ENCODE assay signal across 24 mouse cellular contexts in the genomic region with DNA sequence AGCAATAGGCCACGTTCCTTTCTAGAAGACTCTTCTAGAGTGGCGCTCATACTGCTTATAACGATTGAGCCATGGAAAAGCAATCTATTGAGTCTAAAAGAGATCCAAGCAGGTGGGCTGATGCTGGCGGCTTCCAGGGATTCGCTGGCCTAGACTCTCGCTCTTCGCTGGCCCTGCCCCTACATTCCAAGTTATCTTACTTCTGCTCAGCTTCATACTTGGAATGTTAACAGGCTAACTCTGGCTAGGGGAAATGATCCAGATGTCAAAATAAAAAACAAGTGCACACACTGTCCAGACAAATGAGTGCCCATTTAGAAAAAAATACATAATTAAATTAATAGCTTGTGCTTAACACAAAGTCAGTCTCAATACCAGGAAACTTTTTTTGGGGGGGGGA.
A peak's percentile ranks its signal among the peaks of the same experiment; 100 is the strongest.
DNase-seq lines count a peak whose midpoint lies in the region; ATAC-seq lines count a peak whose summit lies in the region.
"Had no signal": no experiment of that assay in that cellular context is flagged by ENCODE, and none has a peak within 500 bp of the region (broad histone marks: within the 10 kb centered on the region; RNA-seq: fewer than 3 reads in every experiment).

No protein-coding gene starts in this region.

- peak; percentile 9 for DNase-seq in embryo, embryonic 11 days
- no peak for DNase-seq in embryo, embryonic 9.5 days (ENCODE audit: extremely low spot score)
- DNase-seq in intestine, embryonic 14.5 days (ENCODE audit: low spot score): no peak
- peak; percentile 6 for DNase-seq in yolk sac, embryonic 10.5 days (ENCODE audit: low spot score)
- no peak for DNase-seq in cerebellum, postnatal 36 days
- DNase-seq: adrenal gland, adult 2 months; adrenal gland, postnatal 14 days; cerebellum, adult 11-12 months; cerebellum, adult 8-10 months; cerebellum, postnatal 10 days; gastrocnemius, postnatal 10 days; gastrocnemius, postnatal 36 days; kidney, adult 18-20 months had no signal

- WGBS in intestine, embryonic 14.5 days: 80% methylated on average over 7 of the region's 7 CpGs
- 74% methylated on average over 7 of the region's 7 CpGs for WGBS in intestine, embryonic 15.5 days

- H3K9ac ChIP-seq in intestine, embryonic 14.5 days (ENCODE audit: low read length): no peak overlapping the region
- no peak overlapping the region for H3K9ac ChIP-seq in intestine, embryonic 15.5 days
- H3K9ac ChIP-seq: embryonic facial prominence, embryonic 13.5 days; forebrain, embryonic 12.5 days; forebrain, embryonic 15.5 days; hindbrain, embryonic 12.5 days; hindbrain, embryonic 15.5 days had no signal

- no peak overlapping the region for H3K4me3 ChIP-seq in intestine, embryonic 14.5 days (ENCODE audit: low read depth, low read length)
- H3K4me3 ChIP-seq in intestine, embryonic 15.5 days (replicated peaks): no peak overlapping the region
- H3K4me3 ChIP-seq: embryonic facial prominence, embryonic 10.5 days; embryonic facial prominence, embryonic 13.5 days; erythroblast, embryonic 14.5 days; forebrain, embryonic 12.5 days; forebrain, embryonic 15.5 days; hindbrain, embryonic 12.5 days; hindbrain, embryonic 15.5 days had no signal

- no peak overlapping the region for H3K4me2 ChIP-seq in intestine, embryonic 14.5 days (ENCODE audit: low read length)
- no peak overlapping the region for H3K4me2 ChIP-seq in intestine, embryonic 15.5 days (replicated peaks)
- H3K4me2 ChIP-seq: embryonic facial prominence, embryonic 13.5 days; forebrain, embryonic 12.5 days; forebrain, embryonic 15.5 days; heart, embryonic 11.5 days; hindbrain, embryonic 12.5 days; hindbrain, embryonic 15.5 days had no signal

- H3K36me3 ChIP-seq in intestine, embryonic 14.5 days (ENCODE audit: control insufficient read depth, insufficient read depth, low read length): no peaks in the 10 kb centered on the region
- no peaks in the 10 kb centered on the region for H3K36me3 ChIP-seq in intestine, embryonic 15.5 days
- H3K36me3 ChIP-seq: embryonic facial prominence, embryonic 10.5 days; embryonic facial prominence, embryonic 13.5 days; forebrain, embryonic 12.5 days; forebrain, embryonic 15.5 days; hindbrain, embryonic 12.5 days; hindbrain, embryonic 15.5 days had no signal

- H3K27ac ChIP-seq in intestine, embryonic 14.5 days (ENCODE audit: low read depth): no peak overlapping the region
- H3K27ac ChIP-seq in intestine, embryonic 15.5 days: no peak overlapping the region
- H3K27ac ChIP-seq: embryonic facial prominence, embryonic 10.5 days; embryonic facial prominence, embryonic 13.5 days; forebrain, embryonic 12.5 days; forebrain, embryonic 15.5 days; hindbrain, embryonic 12.5 days; hindbrain, embryonic 15.5 days had no signal

- ATAC-seq in intestine, embryonic 14.5 days (replicated peaks; ENCODE audit: low FRiP score, low TSS enrichment, low read depth): 0 out of 2 replicates have a peak, but pooled peaks have one; percentile 36
- no peak for ATAC-seq in intestine, embryonic 15.5 days
- ATAC-seq: forebrain, embryonic 15.5 days; intestine, embryonic 16.5 days; Patski had no signal

- H3K27me3 ChIP-seq in intestine, embryonic 14.5 days (replicated peaks; ENCODE audit: control insufficient read depth, insufficient read depth, low read length): no peaks in the 10 kb centered on the region
- no peaks in the 10 kb centered on the region for H3K27me3 ChIP-seq in intestine, embryonic 15.5 days (replicated peaks)
- H3K27me3 ChIP-seq: embryonic facial prominence, embryonic 13.5 days; forebrain, embryonic 12.5 days; forebrain, embryonic 15.5 days; hindbrain, embryonic 12.5 days; hindbrain, embryonic 15.5 days; Patski had no signal

- no peaks in the 10 kb centered on the region for H3K4me1 ChIP-seq in intestine, embryonic 14.5 days (replicated peaks; ENCODE audit: control insufficient read depth, insufficient read depth, low read length)
- H3K4me1 ChIP-seq in intestine, embryonic 15.5 days (replicated peaks): no peaks in the 10 kb centered on the region
- H3K4me1 ChIP-seq: embryonic facial prominence, embryonic 10.5 days; embryonic facial prominence, embryonic 13.5 days; forebrain, embryonic 12.5 days; forebrain, embryonic 15.5 days; hindbrain, embryonic 12.5 days; hindbrain, embryonic 15.5 days had no signal

- no peaks in the 10 kb centered on the region for H3K9me3 ChIP-seq in intestine, embryonic 14.5 days (ENCODE audit: control insufficient read depth, low read length)
- H3K9me3 ChIP-seq in intestine, embryonic 15.5 days: no peaks in the 10 kb centered on the region
- H3K9me3 ChIP-seq: embryonic facial prominence, embryonic 10.5 days; embryonic facial prominence, embryonic 13.5 days; forebrain, embryonic 12.5 days; forebrain, embryonic 15.5 days; hindbrain, embryonic 12.5 days; hindbrain, embryonic 15.5 days had no signal

Comparison
In these comparisons a context has a peak if more than half of its experiments do, and no peak if none do; other contexts are left out.
1. DNase-seq: peak in embryo, embryonic 11 days (single experiment) and yolk sac, embryonic 10.5 days (single experiment); none in embryo, embryonic 9.5 days (single experiment), intestine, embryonic 14.5 days (single experiment) and cerebellum, postnatal 36 days (0 of 2).